ENCODE assay signal across 10 mouse cellular contexts in genomic region chr14:41004201-41005141, GRCm38 (mm10). TPM values are rescaled to one million over a fixed set of nuclear protein-coding genes. Genes with fewer than 3 reads are reported as not detected.
DNase-seq lines count a peak whose midpoint lies in the region; ATAC-seq and TF ChIP-seq lines count a peak whose summit lies in the region.
"Had no signal": no experiment of that assay in that cellular context is flagged by ENCODE, and none has a peak within 500 bp of the region (broad histone marks: within the 10 kb centered on the region; RNA-seq: fewer than 3 reads in every experiment).

No protein-coding gene starts in this region.

- H3K4me3 ChIP-seq in layer of hippocampus, adult 2 months = peak overlapping the region; percentile 10; the same call in 1 of the 2 replicates
- H3K4me3 ChIP-seq in forebrain, embryonic 15.5 days = no peak overlapping the region
- H3K4me3 ChIP-seq in hindbrain, embryonic 15.5 days = no peak overlapping the region
- H3K4me3 ChIP-seq in lung, embryonic 14.5 days (ENCODE audit: low read depth, low read length) = peak overlapping the region; percentile 28
- H3K4me3 ChIP-seq: myocyte had no signal

- H3K9ac ChIP-seq in forebrain, embryonic 15.5 days (replicated peaks) = no peak overlapping the region
- no peak overlapping the region for H3K9ac ChIP-seq in hindbrain, embryonic 15.5 days
- peak overlapping the region; percentile 45 for H3K9ac ChIP-seq in lung, embryonic 14.5 days

- peak in 1 of 2 experiments; percentile 27 for DNase-seq in layer of hippocampus, adult 2 months (ENCODE audit: low spot score in 2 of 2)
- DNase-seq in layer of hippocampus, adult 11-12 months (ENCODE audit: low spot score) = no peak
- peak; percentile 86 for DNase-seq in lung, embryonic 14.5 days
- DNase-seq in ovary, postnatal 14 days (ENCODE audit: low spot score) = peak; percentile 56
- DNase-seq in MN1 (ENCODE audit: low spot score) = no peak
- DNase-seq in left cerebral cortex, adult 8-10 months (ENCODE audit: low spot score in 2 of 2) = no peak

- 0 out of 2 replicates have a peak, but pooled peaks cover 4% of the 10 kb centered on the region for H3K36me3 ChIP-seq in forebrain, embryonic 15.5 days
- peaks cover 10% of the 10 kb centered on the region; the same call in 1 of the 2 replicates for H3K36me3 ChIP-seq in hindbrain, embryonic 15.5 days
- H3K36me3 ChIP-seq in lung, embryonic 14.5 days (ENCODE audit: insufficient read depth) = peaks cover 26% of the 10 kb centered on the region

- no peaks in the 10 kb centered on the region for H3K27me3 ChIP-seq in forebrain, embryonic 15.5 days
- H3K27me3 ChIP-seq in hindbrain, embryonic 15.5 days = no peaks in the 10 kb centered on the region
- H3K27me3 ChIP-seq in lung, embryonic 14.5 days (ENCODE audit: insufficient read depth, low read length) = no peaks in the 10 kb centered on the region
- H3K27me3 ChIP-seq: CH12.LX had no signal

- ATAC-seq in forebrain, embryonic 15.5 days (replicated peaks) = peak; percentile 49; the same call in 1 of the 2 replicates
- ATAC-seq in hindbrain, embryonic 15.5 days (ENCODE audit: low FRiP score, low read depth) = no peak
- ATAC-seq in lung, embryonic 14.5 days (ENCODE audit: insufficient read depth) = no peak; the same call in 1 of the 2 replicates

- 12% methylated on average over 22 of the region's 22 CpGs for WGBS in forebrain, embryonic 15.5 days
- WGBS in hindbrain, embryonic 15.5 days = 13% methylated on average over 22 of the region's 22 CpGs
- 16% methylated on average over 22 of the region's 22 CpGs for WGBS in lung, embryonic 14.5 days

- peaks cover 10% of the 10 kb centered on the region for H3K4me1 ChIP-seq in forebrain, embryonic 15.5 days
- peaks cover 11% of the 10 kb centered on the region for H3K4me1 ChIP-seq in hindbrain, embryonic 15.5 days (replicated peaks)
- peaks cover 39% of the 10 kb centered on the region for H3K4me1 ChIP-seq in lung, embryonic 14.5 days (ENCODE audit: insufficient read depth)

- no peaks in the 10 kb centered on the region for H3K9me3 ChIP-seq in forebrain, embryonic 15.5 days
- no peaks in the 10 kb centered on the region for H3K9me3 ChIP-seq in hindbrain, embryonic 15.5 days
- H3K9me3 ChIP-seq in lung, embryonic 14.5 days (ENCODE audit: low read depth, low read length) = no peaks in the 10 kb centered on the region

- peak overlapping the region; percentile 14; the same call in 1 of the 2 replicates for H3K4me2 ChIP-seq in forebrain, embryonic 15.5 days (replicated peaks)
- peak overlapping the region; percentile 38 for H3K4me2 ChIP-seq in hindbrain, embryonic 15.5 days
- H3K4me2 ChIP-seq in lung, embryonic 14.5 days = peak overlapping the region; percentile 59

- no peak for TF ChIP-seq CTCF in layer of hippocampus, adult 2 months (conservative IDR thresholded peaks at IDR 0.05)
- no peak for TF ChIP-seq CTCF in lung, embryonic 14.5 days (IDR thresholded peaks at IDR 0.05; ENCODE audit: low read depth)

- H3K27ac ChIP-seq in layer of hippocampus, adult 2 months = peak overlapping the region; percentile 70
- no peak overlapping the region for H3K27ac ChIP-seq in forebrain, embryonic 15.5 days (replicated peaks)
- no peak overlapping the region; the same call in 1 of the 2 replicates for H3K27ac ChIP-seq in hindbrain, embryonic 15.5 days (replicated peaks)
- H3K27ac ChIP-seq in lung, embryonic 14.5 days (ENCODE audit: low read depth) = peak overlapping the region; percentile 88

RNA-seq across cellular contexts. Expression of gene Fam213a, which starts 9.1 kb away (rescaled TPM):
- 100 to 1,000 TPM; 154 to 159 TPM for total RNA-seq in layer of hippocampus, adult 2 months (2021)
- polyA plus RNA-seq in forebrain, embryonic 15.5 days (2015; fragmentation: Nextera tagmentation; extraction: Ambion mirVana) = 75.1 and 76.2 TPM in 2 replicates
- polyA plus RNA-seq in hindbrain, embryonic 15.5 days (2015; fragmentation: Nextera tagmentation; extraction: Ambion mirVana) = 92.1 and 107 TPM in 2 replicates
- 167 and 173 TPM in 2 replicates for polyA plus RNA-seq in lung, embryonic 14.5 days (2014; fragmentation: Nextera tagmentation; extraction: Ambion mirVana)
- total RNA-seq in left cerebral cortex, adult 8-10 months (2022) = 100 to 1,000 TPM; 121 to 133 (median 125) TPM

RNA-seq across cellular contexts. Expression of gene Tspan14, which starts 37.9 kb away (rescaled TPM):
- total RNA-seq in layer of hippocampus, adult 2 months (2021) = 10 to 100 TPM; 27.0 to 30.0 TPM
- polyA plus RNA-seq in forebrain, embryonic 15.5 days (2015; fragmentation: Nextera tagmentation; extraction: Ambion mirVana) = 97.5 and 98.3 TPM in 2 replicates
- 61.1 and 61.7 TPM in 2 replicates for polyA plus RNA-seq in hindbrain, embryonic 15.5 days (2015; fragmentation: Nextera tagmentation; extraction: Ambion mirVana)
- 104 and 105 TPM in 2 replicates for polyA plus RNA-seq in lung, embryonic 14.5 days (2014; fragmentation: Nextera tagmentation; extraction: Ambion mirVana)
- total RNA-seq in left cerebral cortex, adult 8-10 months (2022) = 10 to 100 TPM; 37.0 to 49.9 (median 44.1) TPM

Comparison
In these comparisons a context has a peak if more than half of its experiments do, and no peak if none do; other contexts are left out.
1. DNase-seq: peak in lung, embryonic 14.5 days (single experiment) and ovary, postnatal 14 days (single experiment); none in layer of hippocampus, adult 11-12 months (single experiment), MN1 (single experiment) and left cerebral cortex, adult 8-10 months (0 of 2).
2. H3K27ac ChIP-seq: peak in layer of hippocampus, adult 2 months (single experiment) and lung, embryonic 14.5 days (single experiment); none in forebrain, embryonic 15.5 days (single experiment) and hindbrain, embryonic 15.5 days (single experiment).
3. H3K4me3 ChIP-seq: peak in layer of hippocampus, adult 2 months (single experiment) and lung, embryonic 14.5 days (single experiment); none in forebrain, embryonic 15.5 days (single experiment) and hindbrain, embryonic 15.5 days (single experiment).
4. Peak in every context shown above with its lines, with median percentiles within 50 percentile points of each other: H3K4me2 ChIP-seq.